Mouse (Mus musculus) thymus, adult 2 months (tissue): Measurements from ENCODE around the gene Aqp3.

Experiments used
- CTCF ChIP-seq: fragments of 200-500 bp; IDR thresholded peaks from 2 replicates; pipeline ENCODE4 v1.5.1; 2012; ENCODE audit warnings: mild to moderate bottlenecking, control low read depth, low read length, moderate library complexity, borderline replicate concordance; ENCODE audit not compliant: control insufficient read depth, poor library complexity, insufficient read depth; ENCODE audit errors: extremely low read depth
- POLR2A ChIP-seq: fragments of 200-500 bp; IDR thresholded peaks from 2 replicates; pipeline ENCODE4 v1.6.1; 2012; ENCODE audit warnings: mild to moderate bottlenecking, low read length, control low read depth, moderate library complexity; ENCODE audit not compliant: control insufficient read depth, poor library complexity, insufficient read depth; ENCODE audit errors: extremely low read depth

DNA sequence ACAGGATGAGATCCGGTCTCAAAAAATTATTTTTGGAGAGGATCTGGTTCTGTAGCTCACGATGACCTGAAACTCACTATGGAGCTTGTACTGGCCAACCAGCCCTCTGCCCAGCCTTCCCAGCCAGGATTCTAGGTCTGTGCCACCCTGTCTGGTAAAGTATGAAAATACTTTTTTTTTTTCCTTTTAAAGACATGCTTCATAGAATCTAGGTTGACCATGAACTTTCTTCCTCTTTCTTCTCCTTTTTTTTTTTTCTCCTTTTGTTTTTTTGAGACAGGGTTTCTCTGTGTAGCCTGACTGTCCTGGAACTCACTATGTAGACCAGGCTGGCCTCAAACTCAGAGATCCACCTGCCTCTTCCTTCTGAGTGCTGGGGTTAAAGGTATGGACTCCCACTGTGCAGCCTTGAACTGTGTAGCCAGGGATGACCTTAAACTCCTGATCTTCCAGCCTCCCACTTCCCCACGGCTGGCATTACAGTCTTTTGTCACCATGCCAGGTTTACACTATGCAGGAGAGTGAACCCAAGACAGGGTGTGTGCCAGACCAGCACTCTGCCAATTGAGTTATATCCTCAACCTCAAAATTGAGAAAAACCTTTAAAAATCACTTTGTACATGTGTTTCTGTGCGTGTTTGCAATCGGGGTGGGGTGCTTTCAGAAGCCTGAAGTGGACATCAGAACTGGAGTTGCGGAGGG, 42.3 kb upstream of the Aqp3 start:
- TF ChIP-seq CTCF = no peak
- TF ChIP-seq POLR2A = no peak
